29 mouse cellular contexts compared by ENCODE assay signal in the genomic region with DNA sequence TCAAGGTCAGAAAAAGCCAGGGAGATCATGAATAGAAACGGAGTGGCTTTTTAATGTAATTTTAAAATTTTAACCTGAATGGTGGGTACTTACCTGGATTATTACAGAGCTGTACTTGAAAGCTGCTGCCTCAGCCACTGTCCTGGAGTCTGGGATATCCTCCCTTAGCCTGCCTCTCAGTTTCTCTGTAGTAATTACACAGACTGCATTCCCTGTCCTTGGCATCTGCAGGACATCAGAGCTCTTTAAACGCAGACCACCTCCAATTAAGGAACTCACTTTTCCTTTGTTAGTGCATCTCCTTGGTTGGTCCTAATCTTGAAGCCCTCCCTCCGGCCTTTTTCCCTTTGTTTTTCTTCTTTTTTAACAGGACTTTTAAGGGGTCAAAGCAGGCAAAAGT.
DNase-seq lines count a peak whose midpoint lies in the region; ATAC-seq lines count a peak whose summit lies in the region.
"Had no signal": no experiment of that assay in that cellular context is flagged by ENCODE, and none has a peak within 500 bp of the region (broad histone marks: within the 10 kb centered on the region; RNA-seq: fewer than 3 reads in every experiment).

No protein-coding gene starts in this region.

- H3K9ac ChIP-seq in forebrain, embryonic 12.5 days: no peak overlapping the region
- no peak overlapping the region for H3K9ac ChIP-seq in forebrain, embryonic 13.5 days
- H3K9ac ChIP-seq in embryonic facial prominence, embryonic 11.5 days (replicated peaks; ENCODE audit: low read length): no peak overlapping the region
- H3K9ac ChIP-seq: heart, embryonic 12.5 days; hindbrain, embryonic 15.5 days; intestine, embryonic 15.5 days; limb, embryonic 15.5 days; liver, embryonic 13.5 days; neural tube, embryonic 12.5 days had no signal

- 0 out of 2 replicates have a peak, but pooled peaks cover 5% of the 10 kb centered on the region for H3K9me3 ChIP-seq in forebrain, embryonic 12.5 days
- 0 out of 2 replicates have a peak, but pooled peaks cover 3% of the 10 kb centered on the region for H3K9me3 ChIP-seq in forebrain, embryonic 13.5 days (replicated peaks)
- no peaks in the 10 kb centered on the region for H3K9me3 ChIP-seq in embryonic facial prominence, embryonic 11.5 days (replicated peaks; ENCODE audit: control insufficient read depth, low read length)
- H3K9me3 ChIP-seq: hindbrain, embryonic 15.5 days; intestine, embryonic 15.5 days; limb, embryonic 10.5 days; limb, embryonic 15.5 days; liver, embryonic 13.5 days; neural tube, embryonic 12.5 days had no signal

- no peak overlapping the region for H3K4me3 ChIP-seq in forebrain, embryonic 12.5 days (replicated peaks)
- no peak overlapping the region for H3K4me3 ChIP-seq in forebrain, embryonic 13.5 days
- no peak overlapping the region for H3K4me3 ChIP-seq in embryonic facial prominence, embryonic 11.5 days (ENCODE audit: low read depth, low read length)
- H3K4me3 ChIP-seq: erythroblast, embryonic 14.5 days; gastrocnemius, adult 2 months; heart, adult 2 months; heart, embryonic 12.5 days; hindbrain, embryonic 15.5 days; intestine, embryonic 15.5 days; limb, embryonic 10.5 days; limb, embryonic 15.5 days; liver, embryonic 13.5 days; myocyte; neural tube, embryonic 12.5 days had no signal

- no peaks in the 10 kb centered on the region for H3K36me3 ChIP-seq in forebrain, embryonic 12.5 days (replicated peaks)
- no peaks in the 10 kb centered on the region for H3K36me3 ChIP-seq in forebrain, embryonic 13.5 days (ENCODE audit: poor library complexity, severe bottlenecking)
- H3K36me3 ChIP-seq in embryonic facial prominence, embryonic 11.5 days (replicated peaks; ENCODE audit: control insufficient read depth, insufficient read depth, low read depth, low read length): no peaks in the 10 kb centered on the region
- H3K36me3 ChIP-seq: heart, embryonic 12.5 days; hindbrain, embryonic 15.5 days; intestine, embryonic 15.5 days; limb, embryonic 10.5 days; limb, embryonic 15.5 days; liver, embryonic 13.5 days; neural tube, embryonic 12.5 days had no signal

- no peaks in the 10 kb centered on the region for H3K27me3 ChIP-seq in forebrain, embryonic 12.5 days
- no peaks in the 10 kb centered on the region for H3K27me3 ChIP-seq in forebrain, embryonic 13.5 days
- H3K27me3 ChIP-seq in embryonic facial prominence, embryonic 11.5 days (ENCODE audit: control insufficient read depth, insufficient read depth, low read length): no peaks in the 10 kb centered on the region
- H3K27me3 ChIP-seq: heart, embryonic 12.5 days; hindbrain, embryonic 15.5 days; intestine, embryonic 15.5 days; limb, embryonic 15.5 days; liver, embryonic 13.5 days; neural tube, embryonic 12.5 days had no signal

- 0 out of 2 replicates have a peak, but pooled peaks have one; percentile 46 for ATAC-seq in forebrain, embryonic 12.5 days (ENCODE audit: low FRiP score)
- no peak for ATAC-seq in forebrain, embryonic 13.5 days
- no peak for ATAC-seq in embryonic facial prominence, embryonic 11.5 days (replicated peaks; ENCODE audit: insufficient number of reproducible peaks, low FRiP score, low TSS enrichment, low read depth)
- ATAC-seq in CD4-positive, CD25-positive, alpha-beta regulatory T cell, adult 4 months: no peak
- ATAC-seq: intestine, embryonic 15.5 days; lung, postnatal 0 days had no signal

- H3K27ac ChIP-seq in forebrain, embryonic 12.5 days: no peak overlapping the region
- no peak overlapping the region for H3K27ac ChIP-seq in forebrain, embryonic 13.5 days
- no peak overlapping the region for H3K27ac ChIP-seq in embryonic facial prominence, embryonic 11.5 days (replicated peaks; ENCODE audit: low read depth, low read length)
- H3K27ac ChIP-seq: gastrocnemius, adult 2 months; heart, adult 2 months; hindbrain, embryonic 15.5 days; intestine, embryonic 15.5 days; kidney, postnatal 0 days; limb, embryonic 10.5 days; limb, embryonic 15.5 days; liver, embryonic 13.5 days; macrophage; neural tube, embryonic 12.5 days had no signal

- 6% methylated on average over 3 of the region's 3 CpGs for WGBS in forebrain, embryonic 12.5 days
- 6% methylated on average over 3 of the region's 3 CpGs for WGBS in forebrain, embryonic 13.5 days
- WGBS in embryonic facial prominence, embryonic 11.5 days: 10% methylated on average over 3 of the region's 3 CpGs

- peak; percentile 75 for DNase-seq in ES-CJ7 (ENCODE audit: low read depth, low spot score)
- DNase-seq in ZHBTc4 (ENCODE audit: low read depth, low spot score): peak; percentile 57
- peak; percentile 12 for DNase-seq in embryonic facial prominence, embryonic 11.5 days (ENCODE audit: low spot score)
- no peak for DNase-seq in gastrocnemius, postnatal 25 days
- DNase-seq in kidney, postnatal 10 days: no peak
- DNase-seq: adrenal gland, postnatal 10 days; cerebellum, adult 11 months; cerebellum, adult 9-10 months; gastrocnemius, adult 2 months; heart, adult 2 months; kidney, adult 8-10 months; layer of hippocampus, adult 9-11 months; liver, embryonic 13.5 days; lung, adult 18-20 months; thymus, postnatal 4 days had no signal

- H3K4me1 ChIP-seq in forebrain, embryonic 12.5 days: no peaks in the 10 kb centered on the region
- H3K4me1 ChIP-seq in forebrain, embryonic 13.5 days: no peaks in the 10 kb centered on the region
- no peaks in the 10 kb centered on the region for H3K4me1 ChIP-seq in embryonic facial prominence, embryonic 11.5 days (ENCODE audit: control insufficient read depth, insufficient read depth, low read length)
- H3K4me1 ChIP-seq: heart, embryonic 12.5 days; hindbrain, embryonic 15.5 days; intestine, embryonic 15.5 days; limb, embryonic 15.5 days; liver, embryonic 13.5 days; neural tube, embryonic 12.5 days had no signal

- H3K4me2 ChIP-seq in forebrain, embryonic 12.5 days: no peak overlapping the region
- no peak overlapping the region for H3K4me2 ChIP-seq in forebrain, embryonic 13.5 days
- H3K4me2 ChIP-seq in embryonic facial prominence, embryonic 11.5 days (ENCODE audit: low read depth, low read length): no peak overlapping the region
- H3K4me2 ChIP-seq: heart, embryonic 12.5 days; hindbrain, embryonic 15.5 days; intestine, embryonic 15.5 days; limb, embryonic 15.5 days; liver, embryonic 13.5 days; neural tube, embryonic 12.5 days had no signal

Comparison
In these comparisons a context has a peak if more than half of its experiments do, and no peak if none do; other contexts are left out.
1. DNase-seq: peak in ES-CJ7 (single experiment), ZHBTc4 (single experiment) and embryonic facial prominence, embryonic 11.5 days (single experiment); none in gastrocnemius, postnatal 25 days (single experiment) and kidney, postnatal 10 days (single experiment).